Mouse (Mus musculus) liver, embryonic 14.5 days (tissue): ENCODE data around the gene Fpr2. TPM values are rescaled to one million over a fixed set of nuclear protein-coding genes. Genes with fewer than 3 reads are reported as not detected.
A peak's percentile ranks its signal among the peaks of the same experiment; 100 is the strongest.

Experiments used
- ATAC-seq: fragments of 200-750 bp; cut with Nextera tagmentation; 2 replicates; pipeline ENCODE4 v1.8.0; 2017; ENCODE audit warnings: moderate number of reproducible peaks, mild to moderate bottlenecking, moderate library complexity; ENCODE audit not compliant: insufficient read depth
- DNase-seq, 3 experiments: peaks; one replicate each; pipeline ENCODE4 v3.0.0-alpha.2; 2012 to 2013; ENCODE audit warnings: low read depth in 3 of 3, low spot score in 3 of 3
- H3K27ac ChIP-seq: fragments of 300-500 bp; sonication (generic); 2 replicates; pipeline ENCODE4 v1.5.1; 2014; ENCODE audit warnings: moderate library complexity, mild to moderate bottlenecking, control low read depth, inconsistent platforms
- H3K27me3 ChIP-seq: fragments of 300-500 bp; sonication (generic); 2 replicates; pipeline ENCODE4 v1.6.1; 2014; ENCODE audit warnings: mild to moderate bottlenecking, low read length, moderate library complexity; ENCODE audit not compliant: control insufficient read depth, insufficient read depth
- H3K36me3 ChIP-seq: fragments of 300-500 bp; sonication (generic); replicated peaks from 2 replicates; pipeline ENCODE4 v1.6.1; 2014; ENCODE audit warnings: low read depth; ENCODE audit not compliant: control insufficient read depth, insufficient read depth
- H3K4me1 ChIP-seq, 2 experiments: fragments of 200-500 bp in 1 of 2; fragments of 300-500 bp in 1 of 2; sonication (generic) in 1 of 2; replicated peaks; 2 replicates each; pipeline ENCODE4 v1.6.1; 2012 to 2014; ENCODE audit warnings: antibody characterized with exemption in 1 of 2, inconsistent platforms in 1 of 2, low read length in 1 of 2; ENCODE audit not compliant: control insufficient read depth in 2 of 2, insufficient read depth in 2 of 2
- H3K4me2 ChIP-seq: fragments of 300-500 bp; sonication (generic); 2 replicates; pipeline ENCODE4 v1.6.1; 2014; ENCODE audit warnings: low read depth, mild to moderate bottlenecking, control low read depth, moderate library complexity
- H3K4me3 ChIP-seq, 2 experiments: fragments of 200-500 bp in 1 of 2; fragments of 300-500 bp in 1 of 2; sonication (generic) in 1 of 2; 2 replicates each; pipeline ENCODE4 v1.5.1; 2012 to 2014; ENCODE audit warnings: low read depth in 2 of 2, low read length in 2 of 2, mild to moderate bottlenecking in 2 of 2, control low read depth in 1 of 2, inconsistent platforms in 1 of 2, moderate library complexity in 1 of 2; ENCODE audit not compliant: insufficient read depth in 1 of 2
- H3K9ac ChIP-seq: fragments of 300-500 bp; sonication (generic); replicated peaks from 2 replicates; pipeline ENCODE4 v1.6.1; 2014; ENCODE audit warnings: mild to moderate bottlenecking, control low read depth, moderate library complexity
- H3K9me3 ChIP-seq: fragments of 300-500 bp; sonication (generic); 2 replicates; pipeline ENCODE4 v1.6.1; 2016; ENCODE audit warnings: low read length, mixed read lengths; ENCODE audit not compliant: control insufficient read depth
- CTCF ChIP-seq: IDR thresholded peaks from 2 replicates; pipeline ENCODE4 v1.5.1; 2016; ENCODE audit warnings: antibody characterized with exemption, low read depth, control low read depth
- EP300 ChIP-seq: IDR thresholded peaks from 2 replicates; pipeline ENCODE4 v1.6.1; 2016; ENCODE audit warnings: antibody characterized with exemption, low read depth
- WGBS: fragments of 180-500 bp; shearing (Covaris S2); extraction: QIAGEN DNeasy Blood & Tissue Kit; methylation state at CpG from one replicate; pipeline ENCODE4 v1.1.7; 2014; ENCODE audit not compliant: insufficient replicate concordance; 5-methylcytosine and 5-hydroxymethylcytosine counted together
- polyA plus RNA-seq, 2 experiments: library from polyadenylated mRNA; depleted of rRNA in 1 of 2; stranded (reverse) in 1 of 2; unstranded in 1 of 2; fragments of >200 nt; fragmentation: Nextera tagmentation in 1 of 2; extraction: Ambion mirVana in 1 of 2; gene quantifications; 2 replicates each; pipeline versions ENCODE4 v1.2.1 to v1.2.3; 2012 to 2014

Fpr2 gene
- polyA plus RNA-seq, 2 experiments, result 1.3 to 1.8 TPM

DNA sequence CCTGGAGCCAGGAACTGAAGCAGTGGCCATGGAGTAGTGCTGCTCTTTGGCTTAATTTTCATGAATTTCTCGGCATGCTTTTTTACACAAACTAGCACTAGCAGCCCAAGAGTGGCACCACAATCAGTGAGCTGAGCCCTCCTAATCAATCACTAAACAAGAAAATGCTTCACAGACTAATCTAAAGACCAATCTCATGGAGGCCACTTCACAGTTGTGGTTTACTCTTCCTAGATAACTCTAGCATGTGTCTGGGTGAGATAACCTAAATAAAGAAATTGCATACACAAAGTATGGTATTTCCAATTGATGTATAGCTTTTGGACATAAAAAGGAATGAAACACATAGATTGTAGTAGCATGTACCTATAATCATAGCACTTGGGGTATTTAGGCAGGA lies 8.3 kb upstream of the Fpr2 start:
- 34% methylated on average over 1 of the region's 1 CpGs for WGBS
- H3K27me3 ChIP-seq, result no peaks in the 10 kb centered on the region
- H3K27ac ChIP-seq, result no peak overlapping the region
- no peak overlapping the region for H3K4me2 ChIP-seq
- no peaks in the 10 kb centered on the region for H3K9me3 ChIP-seq
- H3K36me3 ChIP-seq, result no peaks in the 10 kb centered on the region
- no peak for TF ChIP-seq EP300
- TF ChIP-seq CTCF, result no peak
- no peak overlapping the region for H3K4me3 ChIP-seq
- H3K9ac ChIP-seq, result no peak overlapping the region
- H3K4me1 ChIP-seq, result no peaks in the 10 kb centered on the region
- no peak for ATAC-seq
- no peak for DNase-seq

GRCm38 (mm10) chr17:17882672-17883071 lies 5.0 kb upstream of the Fpr2 start:
- 42% methylated on average over 3 of the region's 3 CpGs for WGBS
- Histone ChIP-seq H3K27me3 (no peaks in the 10 kb centered on the region), H3K9me3 (no peaks in the 10 kb centered on the region), H3K27ac (no peak overlapping the region), H3K9ac (no peak overlapping the region), H3K4me3 (no peak overlapping the region), H3K36me3 (no peaks in the 10 kb centered on the region), H3K4me2 (no peak overlapping the region), H3K4me1 (no peaks in the 10 kb centered on the region)
- TF ChIP-seq EP300 (no peak), CTCF (no peak)
- DNase-seq (no peak), ATAC-seq (no peak)

DNA sequence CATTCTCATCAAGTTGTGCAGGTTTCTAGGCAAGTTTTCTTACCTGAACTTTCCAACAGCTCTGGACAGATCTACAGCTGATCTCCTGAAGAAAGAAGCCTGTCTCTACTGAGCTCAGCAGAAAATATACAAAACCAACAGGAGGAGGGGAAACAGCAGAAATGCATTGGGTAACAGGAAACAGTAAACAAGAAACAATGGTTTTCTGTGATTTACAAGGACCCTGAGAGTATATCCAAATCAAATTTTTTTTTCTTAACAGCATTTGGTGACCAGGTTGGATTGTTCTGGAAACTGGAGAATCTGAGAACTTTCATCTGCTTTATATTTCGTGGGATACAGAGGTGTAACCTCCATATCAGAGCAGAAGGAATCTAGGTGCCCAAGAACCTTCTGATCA lies 3.8 kb upstream of the Fpr2 start, which contains the start of gene Fpr1:
Fpr1 (minus strand) TSS at position 101 of the 400 bp plus-strand sequence.
- no peaks in the 10 kb centered on the region for H3K4me1 ChIP-seq
- H3K27ac ChIP-seq, result no peak within 1 kb of the TSS
- H3K4me3 ChIP-seq, result no peak within 1 kb of the TSS
- ATAC-seq, result no peak
- H3K9me3 ChIP-seq, result no peaks in the 10 kb centered on the region
- 23% methylated on average over 1 of the region's 1 CpGs for WGBS
- no peak within 1 kb of the TSS for H3K4me2 ChIP-seq
- no peak within 1 kb of the TSS for H3K9ac ChIP-seq
- H3K36me3 ChIP-seq, result no peaks in the 10 kb centered on the region
- TF ChIP-seq CTCF (no peak), EP300 (no peak)
- H3K27me3 ChIP-seq, result no peaks in the 10 kb centered on the region
- DNase-seq, result no peak

DNA sequence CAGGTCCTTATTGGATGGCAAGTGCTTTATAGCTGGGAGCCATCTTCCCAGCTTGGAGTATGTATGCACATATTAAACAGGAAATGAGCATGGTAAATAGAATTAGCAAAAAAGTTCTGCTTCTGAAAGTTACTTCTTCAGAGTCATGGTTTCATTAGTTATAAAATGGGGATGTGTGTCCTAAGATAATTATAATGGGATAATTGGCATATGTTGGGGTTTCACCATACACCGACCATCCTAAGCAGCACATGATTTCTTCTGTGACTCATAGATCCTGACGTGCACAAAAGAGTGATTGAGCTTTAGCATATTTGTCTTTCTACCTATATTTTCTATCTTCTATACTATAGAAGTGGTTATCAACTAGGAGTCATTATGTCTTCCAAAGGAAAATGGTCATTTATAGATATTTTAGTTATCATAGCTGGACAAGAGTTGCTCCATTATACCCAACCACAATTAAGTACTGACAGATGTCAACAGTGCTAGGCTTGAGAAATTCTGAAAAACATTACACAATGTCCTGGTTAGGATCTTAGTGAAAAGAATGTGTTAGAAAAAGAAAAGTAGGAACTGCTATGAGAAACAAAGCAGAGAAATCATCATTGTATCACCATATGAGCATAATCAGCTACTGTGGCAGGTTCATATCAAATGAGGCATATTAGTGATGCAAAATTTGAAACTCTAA lies 2.3 kb downstream of the Fpr2 start:
- no peaks in the 10 kb centered on the region for H3K9me3 ChIP-seq
- no peak overlapping the region for H3K27ac ChIP-seq
- H3K36me3 ChIP-seq, result no peaks in the 10 kb centered on the region
- no peak for DNase-seq
- H3K9ac ChIP-seq, result no peak overlapping the region
- no peak overlapping the region for H3K4me3 ChIP-seq
- TF ChIP-seq EP300, result no peak
- TF ChIP-seq CTCF, result no peak
- WGBS, result 61% methylated on average over 2 of the region's 2 CpGs
- no peak for ATAC-seq
- H3K4me1 ChIP-seq, result no peaks in the 10 kb centered on the region
- no peaks in the 10 kb centered on the region for H3K27me3 ChIP-seq
- H3K4me2 ChIP-seq, result no peak overlapping the region

GRCm38 (mm10) chr17:17896039-17896438 lies 8.4 kb downstream of the Fpr2 start:
- no peaks in the 10 kb centered on the region for H3K9me3 ChIP-seq
- no peak for ATAC-seq
- DNase-seq, result peak in 2 of 3 experiments; percentile 4 to 35
- no peak overlapping the region for H3K9ac ChIP-seq
- no peak overlapping the region for H3K27ac ChIP-seq
- no peak overlapping the region for H3K4me3 ChIP-seq
- H3K4me1 ChIP-seq, result no peaks in the 10 kb centered on the region
- TF ChIP-seq CTCF (peak; percentile 53), EP300 (no peak)
- no peak overlapping the region for H3K4me2 ChIP-seq
- WGBS, result 2% methylated on average over 4 of the region's 4 CpGs
- H3K27me3 ChIP-seq, result no peaks in the 10 kb centered on the region
- H3K36me3 ChIP-seq, result no peaks in the 10 kb centered on the region
